Mouse (Mus musculus) ES-E14 (cell line): ENCODE data around the gene Agmat. TPM values are rescaled to one million over a fixed set of nuclear protein-coding genes. Genes with fewer than 3 reads are reported as not detected.

Source experiments
- DNase-seq: peaks from one replicate; pipeline ENCODE4 v3.0.0-alpha.2; 2013; ENCODE audit warnings: low read depth, low spot score
- H3K27ac ChIP-seq: 2 replicates; pipeline ENCODE4 v1.5.1; 2012; ENCODE audit warnings: low read depth, mild to moderate bottlenecking, low read length, moderate library complexity, mixed read lengths; ENCODE audit not compliant: poor library complexity, insufficient read depth, severe bottlenecking
- H3K36me3 ChIP-seq: 2 replicates; pipeline ENCODE4 v1.6.1; 2012; ENCODE audit warnings: mild to moderate bottlenecking, low read length, moderate library complexity, mixed read lengths; ENCODE audit not compliant: control insufficient read depth, poor library complexity, insufficient read depth, severe bottlenecking
- H3K4me1 ChIP-seq, 2 experiments: fragments of 150-350 bp in 1 of 2; sonication (generic) in 1 of 2; 2 replicates each; pipeline ENCODE4 v1.6.1; 2012; ENCODE audit warnings: low read length in 2 of 2, mild to moderate bottlenecking in 1 of 2, mixed read lengths in 1 of 2; ENCODE audit not compliant: control insufficient read depth in 2 of 2, insufficient read depth in 2 of 2, poor library complexity in 1 of 2
- H3K4me3 ChIP-seq, 2 experiments: fragments of 150-350 bp in 1 of 2; sonication (generic) in 1 of 2; 2 replicates each; pipeline ENCODE4 v1.5.1; 2012; ENCODE audit warnings: low read length in 2 of 2, low read depth in 1 of 2, mild to moderate bottlenecking in 1 of 2, mixed read lengths in 1 of 2; ENCODE audit not compliant: insufficient read depth in 1 of 2, poor library complexity in 1 of 2, severe bottlenecking in 1 of 2
- H3K9ac ChIP-seq: 2 replicates; pipeline ENCODE4 v1.6.1; 2012; ENCODE audit warnings: low read depth, mild to moderate bottlenecking, low read length, mixed read lengths; ENCODE audit not compliant: poor library complexity, insufficient read depth, severe bottlenecking
- H3K9me3 ChIP-seq: fragments of 150-350 bp; sonication (generic); 2 replicates; pipeline ENCODE4 v1.6.1; 2012; ENCODE audit warnings: low read depth, mild to moderate bottlenecking, low read length; ENCODE audit not compliant: control insufficient read depth, insufficient read depth
- CHD2 ChIP-seq: IDR thresholded peaks from 2 replicates; pipeline ENCODE4 v1.6.1; 2014; ENCODE audit warnings: mild to moderate bottlenecking, low read depth, low read length, inconsistent platforms
- HCFC1 ChIP-seq: IDR thresholded peaks from 2 replicates; pipeline ENCODE4 v1.6.1; 2012; ENCODE audit warnings: low read length, inconsistent platforms, borderline replicate concordance; ENCODE audit not compliant: insufficient read depth
- MAFK ChIP-seq: IDR thresholded peaks from 2 replicates; pipeline ENCODE4 v1.6.1; 2014; ENCODE audit warnings: mild to moderate bottlenecking, low read depth, low read length, inconsistent platforms; ENCODE audit not compliant: insufficient read depth
- ZC3H11A ChIP-seq: IDR thresholded peaks from 2 replicates; pipeline ENCODE4 v1.6.1; 2012; ENCODE audit warnings: low read depth, mild to moderate bottlenecking, inconsistent platforms, low read length, borderline replicate concordance
- ZNF384 ChIP-seq: IDR thresholded peaks from 2 replicates; pipeline ENCODE4 v1.6.1; 2012; ENCODE audit warnings: low read depth, low read length, inconsistent platforms
- in situ Hi-C, 2 experiments: fragments of 600-800 bp; cut with MboI; formaldehyde crosslinking; loops; one replicate each; pipeline ENCODE4 v1.15.1; 2025; ENCODE audit warnings: low sequenced_read_pairs in 2 of 2, inconsistent platforms in 1 of 2; ENCODE audit not compliant: unreplicated experiment in 2 of 2
- total RNA-seq: library from RNA; depleted of rRNA; stranded (reverse); fragments of 300-350 nt; gene quantifications from 2 replicates; pipeline ENCODE4 v1.2.3, GENCODE M21; 2012

The Agmat gene
- total RNA-seq, 1 experiment = 0.62 TPM

DNA sequence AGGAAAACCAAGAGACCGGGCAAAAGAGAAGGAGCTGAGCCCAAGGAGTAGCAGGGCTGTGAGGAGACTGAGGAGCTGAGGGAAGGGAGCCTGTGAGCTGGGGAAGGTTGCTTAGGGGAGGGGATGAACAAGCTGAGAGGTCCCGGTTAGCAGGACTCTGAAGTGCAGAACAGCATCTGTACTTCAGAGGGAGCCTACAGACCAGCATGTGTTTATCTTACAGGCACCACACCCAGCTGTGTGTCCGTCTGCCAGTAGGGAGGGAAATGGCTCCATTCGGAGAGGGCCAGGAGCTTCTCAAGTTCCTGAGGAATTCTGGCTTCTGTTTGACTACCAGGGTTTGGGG is 5.6 kb downstream of the Agmat start:
- H3K4me3 ChIP-seq = no peak overlapping the region
- TF ChIP-seq CHD2 = no peak
- TF ChIP-seq ZC3H11A = no peak
- no peak for TF ChIP-seq MAFK
- no peak for TF ChIP-seq ZNF384
- TF ChIP-seq HCFC1 = no peak
- H3K9ac ChIP-seq = no peak overlapping the region
- in situ Hi-C loops = no loop called here
- no peaks in the 10 kb centered on the region for H3K36me3 ChIP-seq
- H3K27ac ChIP-seq = no peak overlapping the region; the same call in 1 of the 2 replicates
- H3K4me1 ChIP-seq = peaks cover 0 to 2% of the 10 kb centered on the region in 2 experiments; a peak in 1 of 4 replicates
- no peaks in the 10 kb centered on the region for H3K9me3 ChIP-seq
- no peak for DNase-seq

DNA sequence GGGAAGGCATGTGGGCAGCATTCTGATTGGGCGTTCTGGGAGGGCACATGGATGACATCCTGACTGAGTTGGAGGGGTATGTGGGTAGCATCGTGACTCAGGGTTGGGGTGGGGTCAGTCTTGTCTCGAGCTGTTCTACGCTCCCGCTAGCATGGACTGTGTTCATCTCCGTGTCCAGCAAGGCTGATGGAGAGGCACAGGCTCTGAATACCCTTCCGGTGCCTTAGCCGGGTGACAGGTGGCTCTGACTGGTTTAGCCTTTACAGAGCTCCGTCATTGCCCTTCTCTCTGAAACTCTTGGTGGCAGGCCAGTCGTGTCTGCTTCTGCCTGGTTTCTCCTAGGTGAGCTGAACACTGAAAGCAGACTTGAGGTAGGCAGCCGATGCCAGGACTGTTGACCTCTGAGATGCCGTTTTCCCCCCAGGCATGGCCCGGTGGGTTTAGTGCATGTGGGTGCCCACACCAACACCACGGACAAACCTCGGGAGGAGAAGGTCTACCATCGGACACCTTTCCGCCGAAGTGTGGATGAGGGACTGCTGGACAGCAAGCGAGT is 9.0 kb downstream of the Agmat start:
- H3K27ac ChIP-seq = no peak overlapping the region
- no peaks in the 10 kb centered on the region for H3K36me3 ChIP-seq
- DNase-seq = no peak
- H3K9me3 ChIP-seq = no peaks in the 10 kb centered on the region
- H3K9ac ChIP-seq = no peak overlapping the region
- TF ChIP-seq MAFK (no peak), CHD2 (no peak), HCFC1 (no peak), ZC3H11A (no peak)
- in situ Hi-C loops = no loop called here
- peaks cover 0 to 2% of the 10 kb centered on the region in 2 experiments; a peak in 1 of 4 replicates for H3K4me1 ChIP-seq
- no peak overlapping the region for H3K4me3 ChIP-seq

DNA sequence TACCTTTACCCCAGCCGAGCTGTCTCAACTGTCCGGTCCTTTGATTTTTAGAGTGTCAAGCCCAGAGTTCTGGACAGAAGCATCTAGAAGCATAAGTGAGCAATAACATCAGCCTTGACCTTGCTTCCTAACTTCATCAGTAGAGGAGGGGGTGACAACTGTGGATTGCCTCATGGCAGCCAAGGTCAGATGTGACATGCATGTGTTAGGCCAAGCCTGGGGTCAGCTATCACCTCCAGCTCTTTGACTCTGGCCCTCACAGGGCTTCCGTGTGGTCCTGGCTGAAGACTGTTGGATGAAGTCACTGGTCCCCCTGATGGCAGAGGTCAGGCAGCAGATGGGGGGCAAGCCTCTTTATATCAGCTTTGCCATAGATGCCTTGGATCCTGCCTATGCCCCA is 10.7 kb downstream of the Agmat start:
- TF ChIP-seq CHD2 = no peak
- TF ChIP-seq ZNF384 = no peak
- no peak for TF ChIP-seq HCFC1
- no peak for TF ChIP-seq MAFK
- no peak for TF ChIP-seq ZC3H11A
- in situ Hi-C loops = no loop called here
- Histone ChIP-seq H3K9ac (no peak overlapping the region), H3K4me1 (no peaks in the 10 kb centered on the region), H3K36me3 (no peaks in the 10 kb centered on the region), H3K27ac (no peak overlapping the region), H3K4me3 (no peak overlapping the region), H3K9me3 (no peaks in the 10 kb centered on the region)
- no peak for DNase-seq

DNA sequence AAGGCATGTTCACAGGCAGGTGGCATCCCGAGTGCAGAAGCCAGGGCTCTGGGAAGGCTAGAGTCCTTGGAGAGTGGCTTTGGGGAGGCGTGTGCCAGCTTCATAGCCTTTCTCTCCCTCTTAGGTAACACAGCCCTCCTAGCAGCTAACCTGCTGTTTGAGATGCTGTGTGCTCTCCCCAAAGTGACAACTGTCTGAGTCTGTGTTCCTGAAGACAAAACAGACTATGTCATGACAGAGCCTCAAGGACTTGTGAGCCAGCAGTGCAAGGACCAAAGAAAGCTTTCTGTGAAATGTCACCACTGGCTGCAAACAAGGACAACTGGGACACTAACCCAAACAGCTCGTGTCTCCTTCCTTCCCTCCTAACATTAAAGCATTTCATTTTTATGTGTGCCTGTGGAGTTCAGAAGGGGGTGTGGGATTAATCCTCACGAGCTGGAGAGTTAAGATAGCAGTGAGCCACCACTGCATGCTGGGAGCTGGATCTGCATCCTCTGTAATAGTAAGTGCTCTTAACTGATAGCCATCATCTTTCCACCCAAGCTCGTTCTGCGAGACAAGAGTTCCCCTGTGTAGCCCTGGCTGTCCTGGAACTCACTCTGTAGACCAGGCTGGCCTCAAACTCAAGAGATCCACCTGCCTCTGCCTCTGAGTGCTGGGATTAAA is 12.5 kb downstream of the Agmat start:
- no peak overlapping the region for H3K9ac ChIP-seq
- no peak for DNase-seq
- in situ Hi-C loops = no loop called here
- no peaks in the 10 kb centered on the region for H3K4me1 ChIP-seq
- H3K4me3 ChIP-seq = no peak overlapping the region
- TF ChIP-seq ZNF384 = no peak
- no peak for TF ChIP-seq ZC3H11A
- no peak for TF ChIP-seq MAFK
- no peak for TF ChIP-seq CHD2
- TF ChIP-seq HCFC1 = no peak
- H3K36me3 ChIP-seq = peaks cover 12% of the 10 kb centered on the region
- no peak overlapping the region for H3K27ac ChIP-seq
- no peaks in the 10 kb centered on the region for H3K9me3 ChIP-seq
